Mouse (Mus musculus): ENCODE results near the gene Bmp8a. TPM values are rescaled to one million over a fixed set of nuclear protein-coding genes. Genes with fewer than 3 reads are reported as not detected.
A peak's percentile ranks its signal among the peaks of the same experiment; 100 is the strongest.

Gene Bmp8a
- polyA plus RNA-seq, 2 experiments: 1.6 to 1.8 TPM

DNA sequence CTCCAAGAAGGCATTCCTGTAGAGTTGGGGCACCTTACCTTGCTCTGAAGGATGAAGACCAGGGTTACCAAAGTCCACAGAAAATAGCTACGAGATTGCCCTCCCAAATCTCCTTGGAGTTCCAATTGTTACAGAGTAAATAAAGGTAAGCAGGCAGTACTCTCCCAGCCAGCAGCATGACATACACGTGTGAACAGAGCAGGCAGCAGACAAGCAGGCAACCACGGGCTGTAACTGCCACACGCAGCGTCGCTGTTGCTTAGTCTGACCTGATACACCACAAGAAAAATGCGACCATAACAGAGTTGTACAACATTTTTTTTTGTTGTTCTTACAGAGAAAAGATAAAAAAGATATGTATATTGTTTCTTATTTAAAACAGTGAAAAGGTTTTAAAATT lies 15.6 kb upstream of the Bmp8a start:
- H3K4me1 ChIP-seq (ENCODE audit: control insufficient read depth, insufficient read depth, low read length): no peaks in the 10 kb centered on the region
- peaks cover 88% of the 10 kb centered on the region for H3K36me3 ChIP-seq (ENCODE audit: control insufficient read depth, insufficient read depth, low read length)
- no peak overlapping the region for H3K4me3 ChIP-seq (replicated peaks; ENCODE audit: low read length)
- no peak for TF ChIP-seq POLR2A (IDR thresholded peaks at IDR 0.05; ENCODE audit: borderline replicate concordance, extremely low read depth, insufficient read depth, insufficient read length)
- H3K9me3 ChIP-seq (ENCODE audit: control insufficient read depth, low read length): no peaks in the 10 kb centered on the region
- H3K27ac ChIP-seq (replicated peaks; ENCODE audit: low read depth, low read length): no peak overlapping the region
- no peaks in the 10 kb centered on the region for H3K27me3 ChIP-seq (ENCODE audit: control insufficient read depth, insufficient read depth, low read length)
- ATAC-seq (ENCODE audit: low FRiP score, low read depth) (no peak), DNase-seq (ENCODE audit: low spot score) (no peak)
- no peak overlapping the region for H3K9ac ChIP-seq (ENCODE audit: low read depth, low read length, severe bottlenecking)
- H3K4me2 ChIP-seq (replicated peaks; ENCODE audit: low read depth, low read length, severe bottlenecking): no peak overlapping the region
- WGBS: 92% methylated on average over 7 of the region's 7 CpGs

DNA sequence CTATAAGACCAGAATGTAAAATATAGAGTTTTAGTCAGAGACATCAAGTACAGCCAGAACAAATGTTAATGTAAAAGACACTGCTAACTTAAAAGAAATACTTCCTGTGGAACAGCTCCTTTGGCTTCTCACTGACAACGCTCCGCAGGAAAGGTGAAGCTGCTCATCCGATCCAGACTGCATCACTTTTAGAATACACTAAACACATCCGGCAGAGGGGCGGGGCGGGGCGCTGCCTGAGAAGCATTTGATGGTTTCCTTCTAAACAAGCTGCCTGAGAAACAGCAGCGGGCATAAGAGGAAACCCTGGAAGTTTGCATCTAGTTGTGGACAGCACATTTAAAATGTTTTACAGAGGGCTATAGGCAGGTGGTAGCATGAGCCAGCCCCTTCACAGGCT lies 12.9 kb upstream of the Bmp8a start:
- Histone ChIP-seq H3K36me3 (ENCODE audit: control insufficient read depth, insufficient read depth, low read length) (peaks cover 90% of the 10 kb centered on the region), H3K27me3 (ENCODE audit: control insufficient read depth, insufficient read depth, low read length) (no peaks in the 10 kb centered on the region), H3K4me1 (ENCODE audit: control insufficient read depth, insufficient read depth, low read length) (no peaks in the 10 kb centered on the region), H3K4me2 (replicated peaks; ENCODE audit: low read depth, low read length, severe bottlenecking) (no peak overlapping the region), H3K4me3 (replicated peaks; ENCODE audit: low read length) (no peak overlapping the region), H3K27ac (replicated peaks; ENCODE audit: low read depth, low read length) (no peak overlapping the region), H3K9ac (ENCODE audit: low read depth, low read length, severe bottlenecking) (no peak overlapping the region), H3K9me3 (ENCODE audit: control insufficient read depth, low read length) (no peaks in the 10 kb centered on the region)
- WGBS: 91% methylated on average over 8 of the region's 8 CpGs
- no peak for TF ChIP-seq POLR2A (IDR thresholded peaks at IDR 0.05; ENCODE audit: borderline replicate concordance, extremely low read depth, insufficient read depth, insufficient read length)
- ATAC-seq (ENCODE audit: low FRiP score, low read depth) (no peak), DNase-seq (ENCODE audit: low spot score) (no peak)

DNA sequence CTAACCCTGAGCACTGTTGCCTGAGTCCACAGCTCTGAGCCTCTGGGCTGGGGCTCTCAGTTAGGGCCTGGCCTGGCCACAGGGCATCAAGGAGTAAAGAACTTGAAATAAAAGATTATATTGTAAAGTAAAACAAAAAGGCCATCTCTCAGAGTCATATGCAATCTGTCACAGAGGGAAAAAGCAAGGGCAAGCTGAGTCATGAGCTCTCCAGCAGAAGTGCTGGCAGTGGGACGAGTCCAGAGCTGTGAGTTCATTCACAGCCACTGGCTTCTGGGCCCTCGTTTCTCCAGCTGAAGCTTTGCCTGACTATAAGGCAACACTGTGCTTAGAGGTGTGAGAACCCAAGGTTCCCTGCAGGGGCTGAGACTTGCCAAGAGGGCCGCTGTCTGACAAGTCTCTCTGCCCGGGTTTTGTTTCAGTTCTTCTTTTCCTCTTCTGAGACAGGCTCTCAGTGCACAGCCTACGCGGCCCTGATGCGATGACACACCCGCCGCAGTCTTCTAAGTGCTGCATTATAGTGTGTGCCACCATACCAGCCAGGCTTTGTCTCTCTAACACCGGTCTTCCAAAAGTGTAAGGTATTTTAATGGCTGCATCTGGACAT lies 10.3 kb upstream of the Bmp8a start:
- Histone ChIP-seq H3K36me3 (ENCODE audit: control insufficient read depth, insufficient read depth, low read length) (peaks cover 90% of the 10 kb centered on the region), H3K9me3 (ENCODE audit: control insufficient read depth, low read length) (no peaks in the 10 kb centered on the region), H3K27ac (replicated peaks; ENCODE audit: low read depth, low read length) (no peak overlapping the region), H3K27me3 (ENCODE audit: control insufficient read depth, insufficient read depth, low read length) (no peaks in the 10 kb centered on the region), H3K4me2 (replicated peaks; ENCODE audit: low read depth, low read length, severe bottlenecking) (no peak overlapping the region), H3K9ac (ENCODE audit: low read depth, low read length, severe bottlenecking) (no peak overlapping the region), H3K4me1 (ENCODE audit: control insufficient read depth, insufficient read depth, low read length) (no peaks in the 10 kb centered on the region), H3K4me3 (replicated peaks; ENCODE audit: low read length) (no peak overlapping the region)
- ATAC-seq (ENCODE audit: low FRiP score, low read depth) (no peak), DNase-seq (ENCODE audit: low spot score) (no peak)
- no peak for TF ChIP-seq POLR2A (IDR thresholded peaks at IDR 0.05; ENCODE audit: borderline replicate concordance, extremely low read depth, insufficient read depth, insufficient read length)
- WGBS: 81% methylated on average over 10 of the region's 10 CpGs

DNA sequence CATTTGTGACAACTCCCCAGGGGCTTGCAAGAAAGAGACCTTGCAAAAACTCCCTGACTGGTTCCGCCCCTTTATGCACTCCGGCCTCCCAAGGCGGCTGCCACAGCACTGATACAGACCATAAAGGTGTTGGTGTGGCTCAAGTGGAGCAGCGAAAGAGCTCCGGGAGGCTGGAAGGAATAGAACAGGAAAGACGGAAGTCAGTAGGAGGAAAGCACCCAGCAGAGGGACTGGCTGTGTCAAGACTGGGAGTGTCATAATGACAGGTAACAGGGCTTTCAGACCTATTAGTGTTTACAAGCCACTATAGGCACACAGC lies 378 bp upstream of the Bmp8a start:
- H3K9me3 ChIP-seq (ENCODE audit: control insufficient read depth, low read length): no peaks in the 10 kb centered on the region
- DNase-seq (ENCODE audit: low spot score) (no peak), ATAC-seq (ENCODE audit: low FRiP score, low read depth) (no peak)
- peak overlapping the region; percentile 46 for H3K4me3 ChIP-seq (replicated peaks; ENCODE audit: low read length)
- peaks cover 3% of the 10 kb centered on the region; the same call in 1 of the 2 replicates for H3K36me3 ChIP-seq (ENCODE audit: control insufficient read depth, insufficient read depth, low read length)
- WGBS: 6% methylated on average over 6 of the region's 6 CpGs
- peak overlapping the region; percentile 76 for H3K4me2 ChIP-seq (replicated peaks; ENCODE audit: low read depth, low read length, severe bottlenecking)
- peaks cover 3% of the 10 kb centered on the region for H3K4me1 ChIP-seq (ENCODE audit: control insufficient read depth, insufficient read depth, low read length)
- H3K27ac ChIP-seq (replicated peaks; ENCODE audit: low read depth, low read length): no peak overlapping the region
- H3K27me3 ChIP-seq (ENCODE audit: control insufficient read depth, insufficient read depth, low read length): peaks cover 43% of the 10 kb centered on the region
- TF ChIP-seq POLR2A (IDR thresholded peaks at IDR 0.05; ENCODE audit: borderline replicate concordance, extremely low read depth, insufficient read depth, insufficient read length): no peak
- no peak overlapping the region for H3K9ac ChIP-seq (ENCODE audit: low read depth, low read length, severe bottlenecking)

DNA sequence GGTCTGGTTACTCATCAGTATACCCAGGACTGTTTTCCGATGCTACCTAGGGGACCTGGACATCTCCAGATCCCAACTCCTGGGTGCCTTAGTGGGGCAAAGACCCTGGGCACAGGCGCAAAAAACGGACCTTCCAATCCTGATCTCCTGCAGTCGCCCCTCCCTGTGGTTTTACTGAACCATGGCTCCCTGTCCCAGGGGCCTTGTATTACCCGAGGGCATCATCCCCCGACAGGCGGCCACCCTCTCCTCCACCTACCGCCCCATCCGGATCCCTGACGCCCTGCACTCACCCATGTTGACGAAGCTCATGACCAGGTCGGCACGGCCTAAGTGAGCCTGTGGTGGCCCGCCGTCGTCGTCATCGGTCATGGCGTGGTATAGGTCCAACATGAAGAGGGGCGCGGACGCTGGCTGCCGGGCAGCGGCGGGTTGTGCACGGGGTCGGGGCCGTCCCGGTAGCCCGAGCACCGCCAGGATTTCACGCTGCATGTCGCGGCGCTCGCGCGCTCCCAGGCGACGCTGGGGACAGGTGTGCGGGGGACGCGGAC lies 886 bp downstream of the Bmp8a start:
- H3K27me3 ChIP-seq (ENCODE audit: control insufficient read depth, insufficient read depth, low read length): peaks cover 43% of the 10 kb centered on the region
- H3K4me3 ChIP-seq (replicated peaks; ENCODE audit: low read length): peak overlapping the region; percentile 46
- peaks cover 3% of the 10 kb centered on the region for H3K4me1 ChIP-seq (ENCODE audit: control insufficient read depth, insufficient read depth, low read length)
- H3K9me3 ChIP-seq (ENCODE audit: control insufficient read depth, low read length): no peaks in the 10 kb centered on the region
- 0 out of 2 replicates have a peak overlapping the region, but pooled peaks have one; percentile 12 for H3K9ac ChIP-seq (ENCODE audit: low read depth, low read length, severe bottlenecking)
- H3K27ac ChIP-seq (replicated peaks; ENCODE audit: low read depth, low read length): no peak overlapping the region
- ATAC-seq (ENCODE audit: low FRiP score, low read depth): no peak
- no peak for DNase-seq (ENCODE audit: low spot score)
- H3K36me3 ChIP-seq (ENCODE audit: control insufficient read depth, insufficient read depth, low read length): peaks cover 2% of the 10 kb centered on the region; the same call in 1 of the 2 replicates
- WGBS: 3% methylated on average over 31 of the region's 43 CpGs
- no peak for TF ChIP-seq POLR2A (IDR thresholded peaks at IDR 0.05; ENCODE audit: borderline replicate concordance, extremely low read depth, insufficient read depth, insufficient read length)
- H3K4me2 ChIP-seq (replicated peaks; ENCODE audit: low read depth, low read length, severe bottlenecking): peak overlapping the region; percentile 76

Measured in limb, embryonic 14.5 days (tissue).